In the genomic region with DNA sequence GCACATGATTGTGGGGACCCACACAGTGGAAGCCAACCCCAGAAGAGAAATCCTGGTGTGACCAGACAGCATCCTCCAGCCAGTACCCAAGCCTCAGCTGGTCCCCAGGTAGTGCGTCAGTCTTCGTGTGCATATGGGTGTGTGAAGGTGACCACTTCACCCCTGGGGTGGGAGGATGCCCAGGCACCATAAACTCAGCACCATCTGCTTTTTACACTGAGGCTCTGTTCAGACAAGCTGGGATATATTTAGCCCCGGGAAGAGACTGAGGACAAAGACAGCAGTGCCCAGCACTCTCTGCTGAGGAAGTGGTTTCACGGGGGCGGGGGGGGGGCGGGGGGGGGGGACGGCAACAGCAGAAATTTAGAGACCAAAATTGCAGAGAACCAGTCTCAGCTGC, we compare ENCODE assay signal across 11 mouse cellular contexts. TPM values are rescaled to one million over a fixed set of nuclear protein-coding genes. Genes with fewer than 3 reads are reported as not detected.
DNase-seq lines count a peak whose midpoint lies in the region; ATAC-seq and TF ChIP-seq lines count a peak whose summit lies in the region.
"Had no signal": no experiment of that assay in that cellular context is flagged by ENCODE, and none has a peak within 500 bp of the region (broad histone marks: within the 10 kb centered on the region; RNA-seq: fewer than 3 reads in every experiment).

No protein-coding gene starts in this region.

- DNase-seq in heart, adult 18-20 months = no peak
- DNase-seq in left cerebral cortex, adult 2 months (ENCODE audit: extremely low spot score in 1 of 2, low spot score in 2 of 2) = no peak
- DNase-seq in left cerebral cortex, adult 8-10 months (ENCODE audit: low spot score in 2 of 2) = no peak
- peak; percentile 36 for DNase-seq in A20 (ENCODE audit: low read depth, low spot score)
- no peak for DNase-seq in yolk sac, embryonic 10.5 days (ENCODE audit: low spot score)
- DNase-seq in spleen, adult 12 weeks (ENCODE audit: low spot score) = no peak

- H3K27ac ChIP-seq in heart, embryonic 11.5 days (ENCODE audit: low read depth, low read length) = no peak overlapping the region
- peak overlapping the region; percentile 81 for H3K27ac ChIP-seq in left cerebral cortex, adult 2 months
- H3K27ac ChIP-seq: forebrain, embryonic 15.5 days; limb, embryonic 15.5 days; midbrain, embryonic 13.5 days had no signal

- H3K4me2 ChIP-seq in heart, embryonic 11.5 days = no peak overlapping the region
- H3K4me2 ChIP-seq: forebrain, embryonic 15.5 days; limb, embryonic 15.5 days; midbrain, embryonic 13.5 days had no signal

- WGBS in heart, embryonic 11.5 days (ENCODE audit: insufficient replicate concordance) = 28% methylated on average over 7 of the region's 7 CpGs

- H3K9me3 ChIP-seq in heart, embryonic 11.5 days (replicated peaks; ENCODE audit: control insufficient read depth, low read length) = no peaks in the 10 kb centered on the region
- H3K9me3 ChIP-seq: forebrain, embryonic 15.5 days; limb, embryonic 15.5 days; midbrain, embryonic 13.5 days had no signal

- no peaks in the 10 kb centered on the region for H3K27me3 ChIP-seq in heart, embryonic 11.5 days (ENCODE audit: control insufficient read depth, insufficient read depth, low read length)
- H3K27me3 ChIP-seq: forebrain, embryonic 15.5 days; limb, embryonic 15.5 days; midbrain, embryonic 13.5 days had no signal

- ATAC-seq in heart, embryonic 11.5 days (replicated peaks; ENCODE audit: insufficient number of reproducible peaks, low FRiP score, low TSS enrichment) = no peak
- ATAC-seq in granulocyte monocyte progenitor cell, adult 5-6 weeks (replicated peaks; ENCODE audit: poor library complexity, severe bottlenecking) = peak; percentile 28
- ATAC-seq: forebrain, embryonic 15.5 days; midbrain, embryonic 13.5 days had no signal

- H3K4me3 ChIP-seq in heart, embryonic 11.5 days (ENCODE audit: low read depth, low read length) = no peak overlapping the region
- H3K4me3 ChIP-seq in left cerebral cortex, adult 2 months = no peak overlapping the region
- H3K4me3 ChIP-seq: forebrain, embryonic 15.5 days; limb, embryonic 15.5 days; midbrain, embryonic 13.5 days had no signal

- intact Hi-C loops in left cerebral cortex, adult 2 months (cut with DNase I) = loop anchor here (5.0 kb wide), 1 partner anchor 84 kb away; no protein-coding TSS in a partner anchor

- H3K4me1 ChIP-seq in heart, embryonic 11.5 days (ENCODE audit: control insufficient read depth, insufficient read depth, low read length) = peaks cover 3% of the 10 kb centered on the region; the same call in 1 of the 2 replicates

- no peaks in the 10 kb centered on the region for H3K36me3 ChIP-seq in heart, embryonic 11.5 days (ENCODE audit: control insufficient read depth, insufficient read depth, low read length)
- H3K36me3 ChIP-seq: forebrain, embryonic 15.5 days; limb, embryonic 15.5 days; midbrain, embryonic 13.5 days had no signal

- H3K9ac ChIP-seq in heart, embryonic 11.5 days (ENCODE audit: low read depth, low read length) = 0 out of 2 replicates have a peak overlapping the region, but pooled peaks have one; percentile 16
- H3K9ac ChIP-seq: forebrain, embryonic 15.5 days; limb, embryonic 15.5 days; midbrain, embryonic 13.5 days had no signal

- no peak for TF ChIP-seq CTCF in left cerebral cortex, adult 2 months (IDR thresholded peaks at IDR 0.05)

RNA-seq across cellular contexts. Expression of a gene that starts 30.4 kb away (rescaled TPM):
- 16.0 and 18.2 TPM in 2 replicates for polyA plus RNA-seq in heart, embryonic 11.5 days (2014; fragmentation: Nextera tagmentation; extraction: Ambion mirVana)
- 10 to 100 TPM; 22.0 to 25.3 TPM for total RNA-seq in heart, adult 18-20 months (2021)
- 10 to 100 TPM; 39.7 to 40.5 TPM for total RNA-seq in left cerebral cortex, adult 2 months (2021)
- total RNA-seq in left cerebral cortex, adult 8-10 months (2022) = 10 to 100 TPM; 38.1 to 45.4 (median 43.1) TPM
- total RNA-seq in granulocyte monocyte progenitor cell, adult 5-6 weeks (2014; fragmentation: Nextera tagmentation) = 19.7 and 21.6 TPM in 2 replicates
- 22.3 and 35.6 TPM in 2 replicates for total RNA-seq in granulocyte monocyte progenitor cell, adult 5-6 weeks (2017)
